Mouse (Mus musculus) frontal cortex, postnatal 36 days (tissue): ENCODE results near the gene Gtdc1.

Experiments used
- DNase-seq, 2 experiments: peaks; one replicate each; pipeline ENCODE4 v3.0.0; 2022; ENCODE audit warnings: low spot score in 2 of 2

Gene Gtdc1

DNA sequence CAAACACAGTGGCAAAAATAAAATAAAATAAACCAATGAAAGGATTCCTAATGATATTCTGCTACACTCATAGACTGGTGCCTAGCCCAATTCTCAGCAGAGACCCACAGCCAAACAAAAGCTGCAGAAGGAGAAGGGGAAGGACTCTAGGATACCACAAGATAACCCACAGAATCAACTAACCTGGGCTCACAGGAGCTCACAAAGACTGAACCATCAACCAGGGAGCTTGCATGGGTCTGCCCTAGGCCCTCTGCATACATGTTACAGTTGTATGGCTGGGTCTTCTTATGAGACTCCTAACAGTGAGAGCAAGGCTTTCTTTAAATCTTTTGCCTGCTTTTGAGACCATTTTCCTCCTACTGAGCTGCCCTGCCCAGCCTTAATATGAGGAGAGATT is 2.8 kb downstream of the Gtdc1 start:
- no peak for DNase-seq

DNA sequence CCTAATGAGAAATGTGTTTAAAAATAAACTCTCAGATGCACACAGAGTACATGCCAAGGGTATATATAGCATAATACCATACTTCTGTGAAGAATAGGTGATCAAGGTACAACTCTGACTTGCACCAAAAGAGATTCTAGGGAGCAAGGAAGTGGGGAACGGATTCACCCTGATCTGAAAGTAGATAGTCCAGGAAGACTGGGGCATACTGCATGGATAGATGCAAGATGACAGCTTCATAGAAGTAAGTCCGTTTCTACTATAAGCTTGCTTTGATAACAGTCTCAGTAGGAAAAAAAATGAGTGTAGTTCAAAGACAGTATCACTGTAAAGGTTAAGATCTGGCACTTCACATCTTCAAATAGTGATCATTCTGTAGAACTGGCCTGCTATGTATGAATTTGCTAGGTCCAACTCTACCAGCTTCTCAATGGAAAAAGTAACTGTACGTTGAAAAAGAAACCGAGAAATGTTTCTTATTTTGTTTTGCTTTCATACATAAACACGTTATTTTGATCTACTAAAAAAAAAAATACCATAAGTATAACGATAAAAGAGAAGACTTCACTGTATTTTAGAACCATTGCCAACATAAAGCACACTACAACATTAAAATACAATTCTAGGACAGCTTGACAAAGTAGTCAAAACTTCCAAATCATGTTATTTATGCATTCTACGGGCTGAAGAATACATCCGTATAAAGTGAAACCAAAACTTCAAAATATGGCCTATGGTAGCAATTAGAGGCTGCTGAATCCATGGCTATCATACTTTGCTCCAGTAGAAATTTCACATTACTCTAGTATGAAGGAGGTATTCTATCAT is 4.2 kb downstream of the Gtdc1 start:
- no peak for DNase-seq

DNA sequence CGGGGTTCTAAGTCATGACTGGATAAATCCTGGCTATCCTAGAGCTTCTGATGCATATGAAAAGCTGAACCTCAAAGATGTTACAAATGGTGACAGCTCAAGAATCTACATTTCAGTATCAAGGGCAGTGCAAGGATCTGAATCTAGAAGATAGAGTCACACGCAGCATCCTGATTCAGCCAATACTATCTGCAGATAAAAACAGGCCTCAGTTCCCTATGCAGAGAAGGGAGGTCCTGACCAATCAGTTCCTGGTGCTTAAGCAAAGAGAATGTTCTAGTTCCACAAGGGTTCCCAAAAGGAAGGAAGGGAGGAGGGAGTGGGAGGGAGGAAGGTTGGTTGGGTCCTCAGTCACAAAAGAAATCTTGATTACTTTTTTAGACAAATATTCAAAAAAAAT is 5.0 kb downstream of the Gtdc1 start:
- DNase-seq = no peak

DNA sequence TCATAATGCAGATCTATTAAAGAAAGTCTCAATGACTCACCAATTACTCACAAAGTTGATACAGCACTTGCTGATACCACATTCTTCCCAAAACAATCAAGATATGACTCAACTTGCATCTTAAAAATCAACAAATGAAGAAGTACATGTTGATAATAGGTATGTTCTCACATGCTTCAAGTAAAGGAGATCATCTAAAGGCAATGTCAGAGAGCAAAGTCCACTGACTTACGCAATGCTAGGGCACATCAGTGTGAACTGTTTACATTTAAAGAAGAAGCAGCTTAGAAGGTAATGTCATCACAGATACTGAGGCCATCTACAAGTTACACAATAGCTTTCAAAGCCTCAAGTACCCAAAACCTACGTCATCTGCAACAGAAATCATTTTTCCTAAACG is 7.0 kb downstream of the Gtdc1 start:
- DNase-seq = no peak

DNA sequence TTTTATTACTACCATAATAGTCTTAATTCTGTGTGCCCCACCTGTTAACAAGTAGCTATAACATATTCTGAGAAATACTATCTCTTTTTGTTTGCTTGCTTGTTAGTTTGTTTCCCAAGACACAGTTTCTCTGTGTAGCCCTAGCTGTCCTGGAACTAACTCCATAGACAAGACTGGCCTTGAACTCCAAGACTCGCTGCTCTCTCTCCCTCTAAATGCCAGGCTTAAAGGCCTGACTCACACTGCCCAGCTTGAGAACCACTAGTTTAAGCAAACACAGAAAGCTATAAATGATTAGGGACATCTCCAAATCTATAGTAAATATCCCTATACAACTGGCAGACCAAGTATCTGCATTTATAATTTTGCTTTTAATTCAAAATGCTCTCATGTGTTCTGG is 8.1 kb downstream of the Gtdc1 start:
- DNase-seq = no peak

DNA sequence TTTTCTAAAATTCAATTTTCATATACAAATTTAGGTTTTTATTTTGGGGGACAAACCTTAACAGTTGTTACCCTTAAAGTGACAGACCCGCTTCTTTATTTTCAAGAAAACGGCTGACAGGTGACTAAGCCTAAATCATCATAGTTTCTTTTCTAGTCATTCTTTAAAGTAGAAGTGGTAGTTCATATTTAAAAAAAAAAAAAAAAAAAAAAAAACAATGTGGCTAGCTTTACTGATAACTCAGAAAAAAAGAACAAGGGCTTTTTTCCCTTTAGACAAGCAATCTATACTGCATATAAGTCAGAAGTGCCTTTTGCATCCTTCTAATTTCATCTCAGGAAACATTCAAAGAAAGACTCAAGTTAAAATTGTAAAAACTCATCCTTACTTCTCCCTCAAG is 8.7 kb downstream of the Gtdc1 start:
- no peak for DNase-seq

DNA sequence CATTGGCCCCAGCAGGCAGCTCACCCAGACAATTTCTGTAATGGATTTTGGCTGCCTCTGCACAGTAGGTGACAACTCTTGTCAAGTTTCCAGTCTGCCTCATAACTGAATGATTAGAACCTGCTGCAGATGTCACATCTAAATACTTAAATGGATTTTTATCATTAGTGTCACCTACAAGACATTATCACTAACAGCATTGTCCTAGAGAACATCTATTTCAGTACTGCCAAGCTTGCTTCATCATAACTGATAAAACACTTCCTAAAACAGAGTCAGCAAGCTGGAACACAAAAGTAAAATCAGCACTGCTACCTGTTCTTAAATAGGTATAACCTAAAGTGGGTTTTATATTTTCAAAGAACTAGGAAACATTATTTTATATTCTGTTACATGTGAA is 11.2 kb downstream of the Gtdc1 start:
- DNase-seq = no peak

DNA sequence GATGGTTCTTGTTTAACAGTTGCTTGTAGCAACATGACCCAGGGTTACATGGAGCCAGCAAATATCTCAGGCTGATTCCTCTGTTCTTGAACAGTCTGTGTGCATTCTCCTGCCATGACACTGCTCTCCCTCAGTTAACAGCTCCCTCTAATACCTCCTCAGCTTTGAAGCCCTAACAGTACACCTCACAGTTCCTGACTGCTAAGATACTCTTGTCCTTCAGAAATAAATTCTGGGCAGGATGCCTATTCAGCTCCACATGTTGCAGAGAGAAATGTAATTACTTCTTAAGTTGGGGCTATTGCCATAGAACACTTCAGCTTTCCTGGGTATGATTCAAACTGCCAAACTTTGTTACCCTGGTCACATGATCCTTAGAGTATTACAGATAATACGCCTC is 29.7 kb downstream of the Gtdc1 start:
- no peak for DNase-seq

DNA sequence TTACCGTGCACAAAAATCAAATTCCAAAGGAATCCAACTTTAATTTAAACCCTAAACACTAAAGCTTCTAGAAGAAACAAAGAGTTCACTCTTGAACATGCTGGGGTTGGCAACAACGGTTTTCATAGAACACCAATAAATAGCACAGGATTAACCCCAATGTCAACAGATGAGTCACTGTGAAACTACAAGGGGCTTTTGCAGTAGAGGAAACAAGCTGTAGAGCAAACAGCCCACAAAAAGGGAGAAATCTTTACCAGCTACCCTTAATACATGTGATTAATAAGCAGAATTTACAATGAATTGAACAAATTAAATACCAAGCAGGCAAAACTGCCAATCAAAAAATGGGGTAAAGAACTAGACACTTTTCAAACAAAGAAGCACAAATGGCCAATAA is 53.7 kb downstream of the Gtdc1 start:
- no peak for DNase-seq

DNA sequence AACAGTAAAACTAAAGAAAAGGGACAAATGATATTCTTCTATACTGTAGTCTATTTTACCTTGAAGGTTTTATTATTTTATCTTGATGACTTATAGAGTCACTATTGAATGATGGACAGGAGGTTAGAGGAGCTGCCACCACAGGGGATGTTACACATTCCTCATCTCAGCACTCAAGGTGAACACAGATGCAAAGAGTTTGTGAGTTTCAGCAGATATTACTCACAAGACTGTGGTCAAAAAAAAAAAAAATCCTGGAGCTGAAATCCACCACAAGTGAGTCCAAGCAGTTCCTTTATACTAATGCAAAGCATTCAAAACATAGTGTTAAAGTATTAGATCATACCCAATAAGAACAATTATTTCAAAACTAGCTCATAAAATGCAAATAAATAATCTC is 62.7 kb downstream of the Gtdc1 start:
- DNase-seq = no peak

DNA sequence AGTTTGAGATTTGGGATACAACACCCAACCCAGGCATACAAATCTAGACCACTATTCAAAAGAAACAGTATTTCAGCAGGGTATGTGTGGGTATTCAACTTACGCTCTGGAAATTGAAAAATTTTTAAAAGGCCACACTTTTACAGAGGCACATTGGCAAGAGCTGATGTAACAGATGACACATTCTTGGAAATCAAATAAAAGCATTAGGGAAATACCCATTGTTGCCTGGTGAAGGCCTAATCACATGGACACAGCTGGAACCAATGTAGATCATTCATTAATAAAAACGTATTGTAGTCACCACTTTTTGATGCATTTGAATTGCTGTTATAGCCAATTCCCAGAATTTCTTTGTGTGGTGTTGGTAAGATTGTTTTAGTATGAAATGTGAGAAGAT is 73.0 kb downstream of the Gtdc1 start:
- no peak for DNase-seq

DNA sequence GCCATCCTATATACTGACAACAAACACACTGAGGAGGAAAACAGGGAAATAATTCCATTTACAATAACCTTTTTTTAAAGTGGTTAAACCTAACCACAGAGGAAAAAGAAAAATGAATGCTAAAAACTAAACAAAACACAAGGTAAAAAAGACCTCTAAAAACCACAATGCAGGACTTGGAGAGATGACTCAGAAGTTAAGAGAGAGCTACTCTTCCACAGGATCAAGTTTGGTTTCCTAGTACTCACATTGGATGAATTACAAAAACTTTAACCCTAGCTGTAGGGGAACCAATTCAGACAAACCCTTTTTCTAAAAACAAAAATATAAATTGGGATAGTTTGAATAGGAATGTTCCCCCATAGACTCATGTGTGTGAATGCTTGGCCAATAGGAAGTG is 77.8 kb downstream of the Gtdc1 start:
- no peak for DNase-seq

DNA sequence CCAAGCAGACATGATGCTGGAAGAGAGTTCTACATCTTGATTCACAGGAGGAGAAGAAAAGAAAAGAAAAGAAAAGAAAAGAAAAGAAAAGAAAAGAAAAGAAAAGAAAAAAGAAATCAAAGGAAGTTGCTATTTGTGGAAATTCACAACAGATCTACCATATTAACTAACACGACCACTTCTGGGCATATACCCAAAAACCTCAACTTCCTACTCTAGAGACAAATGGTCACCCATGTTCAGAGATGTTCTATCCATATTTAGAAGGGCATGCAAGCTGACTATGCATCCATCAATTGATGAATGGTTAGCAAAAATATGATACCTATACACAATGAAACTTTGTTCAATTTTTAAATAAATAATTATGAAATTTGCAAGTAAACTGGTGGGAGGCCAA is 79.3 kb downstream of the Gtdc1 start:
- no peak for DNase-seq

DNA sequence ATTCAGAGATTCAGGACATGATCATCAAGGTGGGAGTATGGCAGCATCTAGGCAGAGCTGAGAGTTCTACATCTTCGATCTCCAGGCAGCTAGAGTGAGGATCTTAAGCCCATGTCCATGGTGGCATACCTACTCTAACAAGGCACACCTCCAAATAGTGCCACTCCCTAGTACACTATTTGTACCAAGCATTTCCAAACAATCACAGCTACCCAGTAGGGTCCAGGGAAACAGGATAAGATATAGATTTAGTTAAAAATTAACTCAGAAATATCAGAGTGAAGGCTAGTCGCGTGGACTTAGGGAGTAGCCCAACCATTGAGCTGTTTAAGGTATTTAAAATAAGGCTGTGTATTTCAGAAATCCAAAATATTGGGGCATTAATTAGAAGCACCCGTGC is 82.0 kb downstream of the Gtdc1 start:
- no peak for DNase-seq

DNA sequence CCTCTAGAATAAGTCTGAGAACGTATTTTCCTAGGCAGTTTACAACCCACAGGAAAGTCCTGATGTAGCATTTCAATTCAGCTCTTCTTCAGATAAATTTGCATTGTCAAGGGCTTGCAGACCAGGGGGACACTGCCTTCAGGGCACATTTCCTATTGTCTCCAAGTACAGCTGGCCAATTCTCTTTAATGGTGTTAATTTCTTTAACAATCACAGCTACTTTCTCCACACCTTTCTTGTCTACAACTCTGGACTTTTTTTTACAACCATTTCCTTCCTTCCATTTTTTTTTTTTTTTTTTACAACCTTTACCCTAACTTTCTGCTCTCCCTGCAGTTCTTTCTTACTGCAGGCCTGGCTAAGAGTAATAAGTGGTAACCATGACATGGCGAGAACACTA is 97.7 kb downstream of the Gtdc1 start:
- DNase-seq = no peak

DNA sequence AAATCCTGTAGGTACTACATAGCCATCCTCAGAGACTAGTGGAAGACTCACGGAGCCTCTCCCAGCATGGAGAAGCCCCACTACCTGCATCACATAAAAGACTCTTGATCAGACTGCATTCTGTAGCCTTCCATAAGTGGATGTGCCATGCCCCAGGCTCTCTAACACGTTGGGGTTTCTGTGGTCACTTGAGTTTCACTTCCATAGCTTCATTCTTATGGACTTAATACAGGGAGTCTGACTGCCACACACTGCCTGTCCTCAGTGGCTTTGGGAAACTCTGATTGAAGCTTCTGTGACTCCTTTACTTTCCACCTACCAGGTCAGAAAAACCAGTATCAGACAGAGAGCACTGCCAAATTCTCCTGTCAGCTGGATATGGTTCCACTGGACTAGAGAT is 98.1 kb downstream of the Gtdc1 start:
- no peak for DNase-seq

DNA sequence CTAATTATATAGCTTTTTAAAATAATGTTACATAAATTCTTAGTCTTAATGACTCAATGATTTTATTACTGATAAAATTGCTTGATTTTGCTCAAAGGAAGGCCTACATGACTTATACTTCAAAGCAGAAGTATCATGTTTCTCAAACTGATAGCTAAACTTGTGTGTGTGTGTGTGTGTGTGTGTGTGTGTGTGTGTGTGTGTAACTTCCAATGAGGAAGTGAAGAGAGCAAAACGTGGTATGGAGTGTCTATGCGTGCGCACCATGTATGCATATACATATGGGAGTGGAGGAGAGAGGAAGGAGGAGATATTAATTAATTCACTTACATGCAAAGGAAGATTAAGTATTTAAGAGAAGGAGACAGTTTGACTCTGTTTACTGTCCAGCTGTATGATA is 100.8 kb downstream of the Gtdc1 start:
- no peak for DNase-seq

DNA sequence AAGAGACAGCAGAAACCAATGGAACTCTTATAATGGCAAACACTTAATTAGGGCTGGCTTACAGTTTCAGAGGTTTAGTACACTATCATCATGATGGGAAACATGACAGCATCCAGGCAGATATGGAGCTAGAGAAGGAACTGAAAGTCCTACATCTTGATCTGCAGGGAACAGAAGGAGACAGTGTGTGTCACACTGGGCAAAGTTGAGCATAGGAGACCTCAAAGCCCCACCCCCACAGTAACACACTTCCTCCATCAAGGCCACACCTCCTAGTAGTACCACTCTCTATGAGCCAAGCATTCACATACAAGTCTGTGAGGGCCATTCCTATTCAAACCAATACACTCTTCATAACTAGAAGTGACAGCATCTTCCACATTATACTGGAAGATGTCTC is 109.7 kb downstream of the Gtdc1 start:
- DNase-seq = no peak

DNA sequence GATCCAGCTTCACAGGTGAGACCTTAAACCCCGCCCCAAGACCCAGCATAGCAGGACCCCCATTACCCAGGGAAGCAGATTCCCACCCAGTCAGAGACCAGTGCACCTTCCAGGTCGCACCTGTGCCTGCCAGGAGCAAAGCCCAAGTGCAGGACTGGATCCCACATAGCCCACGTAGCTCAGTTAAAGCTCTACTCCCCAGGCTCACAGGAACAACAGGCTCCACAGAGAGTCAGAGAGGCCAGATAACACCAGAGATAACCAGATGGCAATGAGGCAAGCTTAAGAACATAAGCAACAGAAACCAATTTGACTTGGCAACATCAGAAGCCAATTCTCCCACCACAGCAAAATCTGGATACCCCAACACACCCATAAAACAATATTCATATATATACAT is 113.7 kb downstream of the Gtdc1 start:
- DNase-seq = no peak

DNA sequence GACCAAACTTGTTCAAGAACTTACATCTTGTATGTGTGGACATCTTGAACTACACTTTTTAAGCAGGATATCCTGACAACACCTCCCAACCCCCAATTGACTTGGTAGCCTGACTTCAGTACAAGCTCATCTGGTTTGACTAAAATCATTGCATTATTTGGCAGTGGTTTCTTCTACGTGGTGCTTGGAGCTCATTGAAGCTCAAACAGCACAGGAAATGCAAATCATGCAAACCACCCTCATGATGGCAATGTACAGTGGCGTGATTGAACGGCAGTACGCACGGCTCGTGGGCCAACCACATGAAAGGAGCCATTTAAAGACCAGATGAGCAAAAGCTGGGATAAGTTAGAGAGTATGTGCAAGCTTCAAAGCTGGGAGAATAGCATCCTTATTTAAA is 123.0 kb downstream of the Gtdc1 start:
- DNase-seq = no peak

DNA sequence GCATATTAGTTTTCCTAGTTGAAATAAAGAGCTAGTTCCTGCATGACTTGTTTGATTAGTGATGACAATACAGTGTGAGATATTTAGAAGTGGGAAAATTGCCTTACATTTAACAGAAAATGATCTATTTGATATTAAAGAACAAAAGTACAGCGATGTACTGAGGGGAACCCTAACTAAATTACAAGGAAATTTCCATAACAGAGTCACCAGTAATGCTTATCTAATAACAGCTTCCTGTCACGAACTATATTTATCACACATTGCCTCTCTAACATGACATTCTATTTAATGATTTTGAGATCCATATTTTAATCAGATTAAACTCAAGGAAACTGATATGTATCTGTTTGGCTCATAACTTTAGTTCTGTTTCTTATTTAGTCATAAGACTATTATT is 126.1 kb downstream of the Gtdc1 start:
- no peak for DNase-seq

DNA sequence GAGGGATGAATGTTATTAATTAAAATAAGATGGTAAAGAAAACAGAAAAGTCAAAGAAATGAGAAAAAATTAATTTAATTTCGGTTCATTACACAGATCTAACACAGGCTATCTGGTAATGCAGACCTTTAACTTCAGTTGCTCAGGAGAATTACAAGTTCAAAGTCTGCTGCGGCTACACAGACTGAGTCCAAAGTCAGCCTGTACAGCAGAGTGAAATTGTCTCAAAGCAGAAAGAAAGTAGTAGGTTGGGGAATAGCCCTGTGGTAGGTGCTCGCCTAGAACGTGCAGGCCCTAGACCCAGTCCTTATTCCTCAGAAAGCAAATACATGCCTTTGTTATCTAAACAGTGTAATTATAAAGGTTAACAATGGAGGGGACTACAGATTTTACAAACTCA is 135.6 kb downstream of the Gtdc1 start:
- no peak for DNase-seq

DNA sequence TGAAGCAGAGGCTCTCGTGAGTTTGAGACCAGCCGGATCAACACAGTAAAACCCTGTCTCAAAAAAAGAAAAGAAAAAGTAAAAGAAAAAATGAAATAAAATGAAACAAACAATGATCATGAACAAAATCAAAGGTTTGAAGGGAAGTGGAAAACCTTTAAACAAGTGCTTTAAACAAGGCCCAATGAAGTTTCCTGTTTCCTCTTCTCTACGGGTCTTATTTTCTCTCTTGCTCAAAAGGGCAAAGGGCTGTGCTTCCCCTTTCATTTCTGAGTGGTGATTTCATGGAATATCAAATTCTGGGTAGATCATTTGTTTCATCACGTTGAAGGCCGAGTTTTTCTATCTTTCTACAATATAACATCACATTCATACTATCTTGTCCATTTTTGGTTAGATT is 136.3 kb downstream of the Gtdc1 start:
- DNase-seq = no peak

DNA sequence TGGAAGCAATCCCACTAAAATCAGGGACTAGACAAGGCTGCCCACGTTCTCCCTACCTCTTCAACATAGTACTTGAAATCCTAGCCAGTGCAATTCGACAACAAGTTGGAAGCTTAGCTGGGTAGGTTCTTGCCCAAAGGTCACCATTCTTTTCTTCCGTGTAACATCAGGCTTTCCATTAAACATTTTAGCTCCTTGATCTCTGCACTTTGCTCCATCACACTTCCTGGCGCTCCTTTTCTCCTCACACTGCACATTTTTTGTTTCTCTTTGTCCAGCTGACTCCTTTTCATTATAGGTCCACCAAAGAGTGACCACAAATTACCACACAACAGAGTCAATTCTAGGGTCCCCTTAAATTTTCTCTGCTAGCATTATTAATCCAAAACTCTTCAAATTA is 144.7 kb downstream of the Gtdc1 start:
- DNase-seq = no peak
